Mouse (Mus musculus) cerebellum, adult 9-10 months (tissue): ENCODE data around the gene Hnrnph2.

Source experiments
- DNase-seq: peaks from one replicate; pipeline ENCODE4 v3.0.0; 2022

Gene Hnrnph2

GRCm38 (mm10) chrX:134614306-134614705 is 13.3 kb downstream of the Hnrnph2 start:
- DNase-seq = no peak

GRCm38 (mm10) chrX:134619695-134620094 is 18.7 kb downstream of the Hnrnph2 start:
- DNase-seq = no peak

GRCm38 (mm10) chrX:134620254-134620865 is 19.4 kb downstream of the Hnrnph2 start:
- DNase-seq = no peak

- no peak for DNase-seq
Observed at GRCm38 (mm10) chrX:134621685-134622084, 20.7 kb downstream of the Hnrnph2 start.

- no peak for DNase-seq
Observed at GRCm38 (mm10) chrX:134623350-134623749, 22.4 kb downstream of the Hnrnph2 start.

GRCm38 (mm10) chrX:134628200-134628599 is 27.2 kb downstream of the Hnrnph2 start:
- no peak for DNase-seq

- DNase-seq = no peak
Observed at GRCm38 (mm10) chrX:134632710-134633109, 31.7 kb downstream of the Hnrnph2 start.

GRCm38 (mm10) chrX:134635111-134635510 is 34.1 kb downstream of the Hnrnph2 start:
- DNase-seq = no peak

- DNase-seq = no peak
Observed at GRCm38 (mm10) chrX:134635860-134636259, 34.9 kb downstream of the Hnrnph2 start.

- DNase-seq = no peak
Observed at GRCm38 (mm10) chrX:134641000-134641760, 40.2 kb downstream of the Hnrnph2 start.

GRCm38 (mm10) chrX:134646338-134646737 is 45.4 kb downstream of the Hnrnph2 start:
- DNase-seq = no peak

GRCm38 (mm10) chrX:134647421-134647820 is 46.4 kb downstream of the Hnrnph2 start:
- no peak for DNase-seq

GRCm38 (mm10) chrX:134648031-134648692 is 47.2 kb downstream of the Hnrnph2 start:
- DNase-seq = peak; percentile 88

GRCm38 (mm10) chrX:134652061-134652460 is 51.1 kb downstream of the Hnrnph2 start:
- DNase-seq = no peak
